Mouse (Mus musculus) monocyte, adult 5-6 weeks (primary cell): ENCODE results near the gene Ccl24. TPM values are rescaled to one million over a fixed set of nuclear protein-coding genes. Genes with fewer than 3 reads are reported as not detected.
A peak's percentile ranks its signal among the peaks of the same experiment; 100 is the strongest.
"Not testable (repeated sequence)": the region's sequence is repeated elsewhere in the genome, so short reads cannot be mapped to it uniquely, and the experiment has no call there.

Experiments used
- ATAC-seq: fragments of 153-309, 156-312 bp; replicated peaks from 2 replicates; pipeline ENCODE4 v1.8.0; 2017; ENCODE audit warnings: mild to moderate bottlenecking; ENCODE audit not compliant: low TSS enrichment, insufficient number of reproducible peaks, severe bottlenecking, poor library complexity, low FRiP score
- total RNA-seq: library from RNA; stranded (forward); fragments of 200-1000, 200-491, 200-594 nt; gene quantifications from 3 replicates; pipeline ENCODE4 v1.2.3, GENCODE M21; 2017

Gene Ccl24
- total RNA-seq, result not detected in 3 replicates

GRCm38 (mm10) chr5:135573006-135573405, at the start of gene Ccl24:
Ccl24 (minus strand) TSS chr5:135573049.
- ATAC-seq, result peak; percentile 57; the same call in 1 of the 2 replicates

GRCm38 (mm10) chr5:135621725-135622124, 48.9 kb upstream of the Ccl24 start:
- no peak for ATAC-seq

GRCm38 (mm10) chr5:135620526-135620925, 47.7 kb upstream of the Ccl24 start:
- no peak for ATAC-seq

DNA sequence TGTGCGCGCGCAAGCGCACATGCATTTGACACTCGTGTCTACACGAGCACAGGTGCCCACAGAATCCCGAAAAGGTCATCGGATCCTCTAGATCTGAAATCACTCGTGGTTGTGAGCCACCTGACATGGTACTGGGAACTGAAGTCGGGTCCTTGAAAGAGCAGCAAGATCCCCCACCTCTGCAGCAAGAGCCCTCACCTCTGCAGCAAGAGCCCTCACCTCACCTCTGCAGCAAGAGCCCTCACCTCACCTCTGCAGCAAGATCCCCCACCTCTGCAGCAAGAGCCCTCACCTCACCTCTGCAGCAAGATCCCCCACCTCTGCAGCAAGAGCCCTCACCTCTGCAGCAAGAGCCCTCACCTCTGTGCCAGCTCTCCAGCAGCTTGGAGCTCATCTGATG, 46.9 kb upstream of the Ccl24 start:
- not testable (repeated sequence) for ATAC-seq

DNA sequence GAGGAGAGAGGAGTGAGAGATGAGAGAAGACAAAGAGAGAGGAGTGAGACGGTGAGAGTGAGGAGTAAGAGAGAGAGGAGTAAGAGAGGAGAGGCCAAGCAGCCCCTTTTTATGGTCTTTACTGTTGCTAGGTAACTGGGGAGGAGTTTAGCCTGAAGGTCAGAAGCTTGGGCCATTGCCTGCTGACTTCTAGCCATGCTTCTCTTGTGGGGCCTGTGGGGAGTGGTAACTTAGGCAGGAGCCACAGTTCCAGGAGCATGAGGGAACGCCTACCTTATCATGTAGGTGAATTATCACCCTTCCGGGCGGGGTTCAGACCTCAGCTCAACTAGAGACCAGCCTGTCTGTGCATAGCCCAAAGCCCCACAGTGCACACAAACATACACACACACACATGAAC, 36.9 kb upstream of the Ccl24 start:
- ATAC-seq, result no peak

DNA sequence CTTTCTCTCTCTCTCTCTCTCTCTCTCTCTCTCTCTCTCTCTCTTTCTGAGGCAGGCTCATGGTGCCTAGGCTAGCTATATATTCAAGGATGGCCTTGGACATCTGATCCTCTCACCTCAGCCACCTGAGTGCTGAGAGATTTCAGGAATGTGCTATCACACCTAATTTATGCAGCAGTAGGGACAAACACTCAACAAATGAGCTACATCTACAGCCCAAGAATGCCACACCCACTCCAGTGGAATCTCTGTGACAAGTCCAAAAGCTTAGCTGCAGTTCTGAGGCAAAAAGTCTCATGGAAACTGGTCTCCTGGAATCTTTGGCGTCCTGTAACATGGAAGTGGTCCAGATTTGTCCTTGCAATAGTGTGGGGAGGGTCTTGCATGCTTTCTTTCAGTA, 34.7 kb upstream of the Ccl24 start:
- ATAC-seq, result no peak

GRCm38 (mm10) chr5:135606717-135607116, 33.9 kb upstream of the Ccl24 start:
- ATAC-seq, result not testable (repeated sequence)

DNA sequence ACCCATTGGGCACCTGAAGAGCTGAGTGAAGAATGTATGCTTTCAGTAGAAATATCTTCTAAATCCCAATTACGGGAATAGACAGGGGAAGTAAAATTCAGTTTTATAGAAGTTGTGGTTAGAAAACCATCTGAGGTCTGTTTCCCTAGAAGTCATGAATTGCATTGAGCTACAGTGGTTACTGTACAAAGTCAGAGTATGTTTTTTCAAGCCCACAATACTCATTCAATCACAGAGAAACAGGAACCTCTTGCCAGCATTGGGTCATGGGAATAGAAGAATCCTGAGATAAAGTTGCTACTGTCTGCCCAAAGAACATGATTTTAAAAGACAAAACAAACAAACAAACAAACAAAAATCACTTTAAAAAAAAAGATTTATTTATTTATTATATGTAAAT, 31.8 kb upstream of the Ccl24 start:
- not testable (repeated sequence) for ATAC-seq

- no peak for ATAC-seq
Measured at GRCm38 (mm10) chr5:135589996-135590784, 17.3 kb upstream of the Ccl24 start.

DNA sequence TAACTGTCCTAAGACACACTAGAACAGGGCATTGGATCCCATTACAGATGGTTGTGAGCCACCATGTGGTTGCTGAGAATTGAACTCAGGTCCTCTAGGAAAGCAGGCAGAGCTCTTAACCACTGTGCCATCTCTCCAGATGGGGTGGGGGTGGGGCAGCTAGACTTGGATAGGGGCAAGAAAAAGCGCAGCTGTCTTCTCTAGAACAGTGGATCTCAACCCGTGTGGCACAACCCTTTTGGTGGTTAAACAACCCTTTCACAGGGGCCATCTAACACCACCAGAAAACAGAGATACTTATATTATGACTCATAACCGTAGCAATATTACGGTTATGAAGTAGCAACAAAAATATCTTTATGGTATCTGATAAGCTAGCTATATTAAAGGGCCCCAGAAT, 14.9 kb upstream of the Ccl24 start:
- ATAC-seq, result no peak

GRCm38 (mm10) chr5:135585691-135586090, 12.8 kb upstream of the Ccl24 start:
- ATAC-seq, result no peak

- no peak for ATAC-seq
Measured at GRCm38 (mm10) chr5:135582330-135582729, 9.5 kb upstream of the Ccl24 start.

- no peak for ATAC-seq
Measured at GRCm38 (mm10) chr5:135579331-135579751, 6.5 kb upstream of the Ccl24 start.

DNA sequence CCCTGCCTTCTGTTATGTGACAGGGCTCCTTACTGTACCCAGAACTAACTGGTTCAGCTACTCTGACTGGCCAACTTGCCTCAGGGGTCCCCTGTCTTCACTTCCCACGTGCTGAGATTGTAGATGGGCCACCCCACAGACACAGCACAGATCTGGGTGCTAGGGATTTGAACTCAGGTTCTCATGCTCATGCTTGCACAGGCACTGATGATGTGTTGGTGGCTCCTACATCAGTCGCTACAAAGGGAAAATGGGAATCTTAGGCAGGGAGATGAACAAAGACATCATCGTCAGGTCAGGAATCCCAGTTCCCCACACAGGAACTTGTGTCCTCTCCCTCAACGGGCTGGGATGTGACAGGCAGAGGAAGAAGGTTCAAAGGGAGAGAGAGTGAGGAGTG, 3.2 kb upstream of the Ccl24 start:
- ATAC-seq, result no peak

DNA sequence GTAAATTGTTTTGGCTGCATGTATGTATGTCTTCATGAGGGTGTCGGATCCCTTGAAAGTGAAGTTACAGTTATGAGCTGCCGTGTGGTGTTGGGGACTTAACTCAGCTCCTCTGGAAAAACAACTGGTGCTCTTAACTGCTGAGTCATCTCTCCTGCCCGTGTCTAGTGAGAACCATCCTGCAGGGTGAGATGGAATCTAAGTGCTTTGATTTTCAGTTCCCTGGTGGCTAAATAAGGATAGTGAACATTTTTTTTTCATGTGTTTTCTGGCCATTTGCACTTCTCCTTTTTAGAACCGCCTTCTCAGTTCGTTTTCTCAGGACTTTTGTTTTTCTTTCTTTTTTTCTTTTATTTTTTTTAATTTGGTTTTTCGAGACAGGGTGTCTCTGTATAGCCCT, 4.2 kb downstream of the Ccl24 start:
- no peak; the same call in 1 of the 2 replicates for ATAC-seq

DNA sequence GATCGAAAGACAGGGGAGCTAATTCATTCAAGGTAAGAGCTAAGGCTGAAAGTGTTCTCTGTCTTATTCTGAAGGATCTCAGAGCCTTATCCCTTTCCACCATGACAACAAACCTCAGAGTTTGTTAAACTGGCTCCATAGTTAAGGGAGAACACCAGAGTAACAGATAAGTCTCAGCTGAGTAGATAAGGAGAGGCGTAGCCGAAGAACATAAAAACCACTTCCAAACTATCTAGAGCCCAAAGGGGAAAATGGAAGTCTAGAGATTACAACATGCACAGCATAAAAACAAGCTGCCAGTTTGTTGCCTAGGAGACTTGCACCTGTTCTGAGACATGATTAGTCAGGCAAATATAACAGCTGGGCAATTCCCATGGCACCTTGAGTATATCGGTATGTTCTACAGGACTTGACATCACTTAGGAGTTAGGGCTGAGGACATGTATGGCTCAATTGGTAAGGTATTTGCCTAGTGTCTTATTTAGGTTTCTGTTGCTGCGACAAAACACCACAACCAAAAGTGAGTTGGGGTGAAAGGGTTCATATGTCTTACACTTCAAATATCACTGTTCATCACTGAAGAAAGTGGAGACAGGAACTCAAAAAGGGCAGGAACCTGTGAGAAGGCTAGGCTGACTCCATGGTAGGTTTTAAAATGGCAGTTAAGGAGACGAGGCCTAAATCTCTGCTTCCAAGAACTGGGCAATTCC, 5.1 kb downstream of the Ccl24 start:
- ATAC-seq, result no peak

- ATAC-seq, result no peak
Measured at GRCm38 (mm10) chr5:135563469-135563868, 9.4 kb downstream of the Ccl24 start, which contains the start of gene Ccl26. Ccl26 (minus strand) TSS chr5:135563569.

- ATAC-seq, result no peak
Measured at GRCm38 (mm10) chr5:135557671-135558070, 15.2 kb downstream of the Ccl24 start.

DNA sequence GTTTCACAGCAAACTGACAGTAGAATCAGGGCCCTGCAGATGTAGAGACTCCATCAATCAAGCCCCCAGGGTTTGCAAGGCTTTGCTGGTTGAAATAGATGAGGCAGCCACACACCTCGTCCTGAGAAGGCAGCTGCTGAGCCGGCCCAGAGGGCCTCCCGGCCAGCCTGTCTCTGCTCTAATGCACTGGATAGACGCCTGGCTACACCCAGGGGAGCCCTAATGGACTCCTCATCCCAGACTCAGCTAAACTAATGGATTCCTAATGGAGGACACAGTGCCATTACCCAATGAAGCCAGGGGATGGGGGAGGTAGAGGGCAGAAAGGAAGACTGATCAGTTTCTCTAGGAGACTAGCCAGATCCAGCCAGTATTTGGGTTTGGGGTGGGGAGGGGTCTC, 15.8 kb downstream of the Ccl24 start:
- no peak for ATAC-seq

- no peak for ATAC-seq
Measured at GRCm38 (mm10) chr5:135556259-135556658, 16.6 kb downstream of the Ccl24 start.
